Mouse (Mus musculus) brain, embryonic 14.5 days (tissue): ENCODE results near the gene Shank3.

Source experiments
- CTCF ChIP-seq: fragments of 200-500 bp; IDR thresholded peaks from 2 replicates; pipeline ENCODE4 v1.5.1; 2012; ENCODE audit warnings: inconsistent platforms, mild to moderate bottlenecking, moderate library complexity, borderline replicate concordance; ENCODE audit not compliant: insufficient read depth, insufficient read length; ENCODE audit errors: extremely low read depth
- POLR2A ChIP-seq: fragments of 200-500 bp; IDR thresholded peaks from 2 replicates; pipeline ENCODE4 v1.6.1; 2012; ENCODE audit warnings: mild to moderate bottlenecking, inconsistent platforms, borderline replicate concordance; ENCODE audit not compliant: poor library complexity, insufficient read depth, insufficient read length, severe bottlenecking; ENCODE audit errors: extremely low read depth

DNA sequence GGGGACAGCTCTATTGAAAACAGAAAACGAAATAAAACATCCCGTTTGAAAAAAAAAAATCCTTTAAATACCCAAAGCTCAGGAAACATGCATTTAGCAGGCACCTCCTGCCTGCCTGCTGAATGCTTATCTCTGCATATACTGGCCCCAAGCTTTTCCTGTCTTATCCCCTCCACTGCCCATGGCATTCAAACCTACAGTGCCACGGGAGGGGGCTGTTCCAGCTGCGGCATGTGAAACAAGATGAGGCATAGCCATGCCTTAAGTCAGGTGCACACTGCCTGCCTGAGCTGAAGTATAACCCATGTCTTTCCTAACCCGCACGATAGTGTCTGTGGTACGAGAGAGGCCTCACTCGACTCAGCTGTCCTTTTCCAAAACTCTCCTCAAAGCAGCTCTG, 72.7 kb downstream of the Shank3 start:
- TF ChIP-seq POLR2A = no peak
- no peak for TF ChIP-seq CTCF
